Comparison of ENCODE assay signal across 11 mouse cellular contexts in the genomic region with DNA sequence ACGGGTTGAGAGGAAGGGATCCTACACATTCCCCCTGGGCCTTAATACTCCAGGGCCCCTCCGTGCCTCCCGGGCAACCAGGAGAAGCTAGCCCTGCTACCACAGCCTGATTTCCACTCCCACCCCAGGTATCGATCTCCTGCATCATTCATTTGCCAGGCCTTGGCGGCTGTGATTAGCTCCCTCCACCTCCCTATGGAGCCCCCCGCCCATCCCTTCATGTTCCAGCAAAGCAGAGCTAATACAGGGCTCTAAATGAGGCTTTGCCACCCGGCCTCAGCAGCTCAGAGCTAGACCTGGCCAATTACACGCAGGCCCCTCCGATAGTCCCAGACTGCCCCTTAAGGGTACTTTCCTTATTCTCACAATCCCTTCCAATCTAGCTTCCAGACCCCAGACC.
DNase-seq lines count a peak whose midpoint lies in the region; ATAC-seq lines count a peak whose summit lies in the region.
"Had no signal": no experiment of that assay in that cellular context is flagged by ENCODE, and none has a peak within 500 bp of the region (broad histone marks: within the 10 kb centered on the region; RNA-seq: fewer than 3 reads in every experiment).

No protein-coding gene starts in this region.

- H3K9ac ChIP-seq in forebrain, embryonic 14.5 days (ENCODE audit: low read length): peak overlapping the region; percentile 46; the same call in 1 of the 2 replicates
- H3K9ac ChIP-seq in hindbrain, embryonic 15.5 days: peak overlapping the region; percentile 29
- peak overlapping the region; percentile 80 for H3K9ac ChIP-seq in midbrain, embryonic 16.5 days (ENCODE audit: low read depth, low read length)

- intact Hi-C loops in left cerebral cortex, postnatal 14 days (cut with DNase I): loop anchor here (1.0 to 5.0 kb wide), 3 partner anchors 87 to 281 kb away; no protein-coding TSS in a partner anchor

- no peaks in the 10 kb centered on the region for H3K27me3 ChIP-seq in forebrain, embryonic 14.5 days (replicated peaks; ENCODE audit: control insufficient read depth, insufficient read depth, low read length)
- no peaks in the 10 kb centered on the region for H3K27me3 ChIP-seq in hindbrain, embryonic 15.5 days
- no peaks in the 10 kb centered on the region for H3K27me3 ChIP-seq in midbrain, embryonic 16.5 days (ENCODE audit: control insufficient read depth, insufficient read depth, low read depth, low read length)

- H3K36me3 ChIP-seq in forebrain, embryonic 14.5 days (ENCODE audit: control insufficient read depth, insufficient read depth, low read length): no peaks in the 10 kb centered on the region
- no peaks in the 10 kb centered on the region for H3K36me3 ChIP-seq in hindbrain, embryonic 15.5 days
- no peaks in the 10 kb centered on the region for H3K36me3 ChIP-seq in midbrain, embryonic 16.5 days (ENCODE audit: control insufficient read depth, insufficient read depth, low read length)
- H3K36me3 ChIP-seq: embryonic facial prominence, embryonic 10.5 days had no signal

- H3K9me3 ChIP-seq in forebrain, embryonic 14.5 days (replicated peaks; ENCODE audit: control insufficient read depth, low read length): no peaks in the 10 kb centered on the region
- no peaks in the 10 kb centered on the region for H3K9me3 ChIP-seq in hindbrain, embryonic 15.5 days
- H3K9me3 ChIP-seq in midbrain, embryonic 16.5 days (replicated peaks; ENCODE audit: control insufficient read depth, low read length, poor library complexity, severe bottlenecking): no peaks in the 10 kb centered on the region
- H3K9me3 ChIP-seq: embryonic facial prominence, embryonic 10.5 days had no signal

- no peak for ATAC-seq in forebrain, embryonic 14.5 days
- no peak for ATAC-seq in hindbrain, embryonic 15.5 days (ENCODE audit: low FRiP score, low read depth)
- ATAC-seq in midbrain, embryonic 16.5 days: no peak
- no peak for ATAC-seq in monocyte, adult 5-6 weeks (replicated peaks; ENCODE audit: insufficient number of reproducible peaks, low FRiP score, low TSS enrichment, poor library complexity, severe bottlenecking)

- H3K27ac ChIP-seq in forebrain, embryonic 14.5 days (ENCODE audit: low read depth, low read length): peak overlapping the region; percentile 46; the same call in 1 of the 2 replicates
- peak overlapping the region; percentile 42 for H3K27ac ChIP-seq in hindbrain, embryonic 15.5 days (replicated peaks)
- H3K27ac ChIP-seq in midbrain, embryonic 16.5 days (ENCODE audit: low read length): peak overlapping the region; percentile 38; the same call in 1 of the 2 replicates
- H3K27ac ChIP-seq: embryonic facial prominence, embryonic 10.5 days had no signal

- 28% methylated on average over 9 of the region's 9 CpGs for whole genome bisulfite sequencing in forebrain, embryonic 14.5 days
- 34% methylated on average over 9 of the region's 9 CpGs for whole genome bisulfite sequencing in hindbrain, embryonic 15.5 days
- WGBS in midbrain, embryonic 16.5 days: 27% methylated on average over 9 of the region's 9 CpGs

- peaks cover 22% of the 10 kb centered on the region for H3K4me1 ChIP-seq in forebrain, embryonic 14.5 days (ENCODE audit: control insufficient read depth, insufficient read depth, low read length)
- H3K4me1 ChIP-seq in hindbrain, embryonic 15.5 days (replicated peaks): peaks cover 76% of the 10 kb centered on the region
- H3K4me1 ChIP-seq in midbrain, embryonic 16.5 days (ENCODE audit: control insufficient read depth, insufficient read depth, low read length): peaks cover 35% of the 10 kb centered on the region

- DNase-seq in cerebellum, postnatal 10 days: peak; percentile 56 to 62
- no peak for DNase-seq in cerebellum, adult 11-12 months
- DNase-seq in forebrain, embryonic 14.5 days (ENCODE audit: low spot score): peak; percentile 31
- no peak for DNase-seq in left cerebral cortex, postnatal 14 days (ENCODE audit: low spot score in 2 of 2)
- no peak for DNase-seq in left cerebral cortex, adult 9 months (ENCODE audit: low spot score in 2 of 2)

- peak overlapping the region; percentile 93 for H3K4me2 ChIP-seq in forebrain, embryonic 14.5 days (ENCODE audit: low read length)
- H3K4me2 ChIP-seq in hindbrain, embryonic 15.5 days: peak overlapping the region; percentile 99
- H3K4me2 ChIP-seq in midbrain, embryonic 16.5 days (ENCODE audit: low read length): peak overlapping the region; percentile 92
- H3K4me2 ChIP-seq: liver, embryonic 11.5 days had no signal

- peak overlapping the region; percentile 73 for H3K4me3 ChIP-seq in forebrain, embryonic 14.5 days (ENCODE audit: low read depth, low read length)
- H3K4me3 ChIP-seq in hindbrain, embryonic 15.5 days: peak overlapping the region; percentile 75
- peak overlapping the region; percentile 63 for H3K4me3 ChIP-seq in midbrain, embryonic 16.5 days (ENCODE audit: low read depth, low read length)
- H3K4me3 ChIP-seq: embryonic facial prominence, embryonic 10.5 days; erythroblast, embryonic 14.5 days had no signal

Comparison
In these comparisons a context has a peak if more than half of its experiments do, and no peak if none do; other contexts are left out.
1. DNase-seq: peak in cerebellum, postnatal 10 days (2 of 2) and forebrain, embryonic 14.5 days (single experiment); none in cerebellum, adult 11-12 months (single experiment), left cerebral cortex, postnatal 14 days (0 of 2) and left cerebral cortex, adult 9 months (0 of 2).
2. H3K9ac ChIP-seq: peak in every context shown above with its lines; median percentile 80 in midbrain, embryonic 16.5 days; 46 in forebrain, embryonic 14.5 days; 29 in hindbrain, embryonic 15.5 days.
3. Peak in every context shown above with its lines, with median percentiles within 50 percentile points of each other: H3K27ac ChIP-seq, H3K4me2 ChIP-seq and H3K4me3 ChIP-seq.